Mouse (Mus musculus) E14TG2a.4 (cell line): ENCODE measurements around the gene Phactr2.
"Not testable (repeated sequence)": the region's sequence is repeated elsewhere in the genome, so short reads cannot be mapped to it uniquely, and the experiment has no call there.

Experiments
- H3K27me3 ChIP-seq: 2 replicates; pipeline ENCODE4 v1.6.1; 2014; ENCODE audit warnings: low read length, control low read depth; ENCODE audit not compliant: insufficient read depth
- H3K36me3 ChIP-seq: 2 replicates; pipeline ENCODE4 v1.6.1; 2014; ENCODE audit warnings: low read length, control low read depth; ENCODE audit not compliant: insufficient read depth
- H3K4me1 ChIP-seq: replicated peaks from 2 replicates; pipeline ENCODE4 v1.6.1; 2014; ENCODE audit warnings: low read depth, low read length, control low read depth
- H3K4me3 ChIP-seq: replicated peaks from 2 replicates; pipeline ENCODE4 v1.5.1; 2014; ENCODE audit warnings: mild to moderate bottlenecking, low read length
- H3K9me3 ChIP-seq: 2 replicates; pipeline ENCODE4 v1.6.1; 2014; ENCODE audit warnings: low read length, control low read depth
- CTCF ChIP-seq: conservative IDR thresholded peaks from 2 replicates; pipeline ENCODE4 v1.5.1; 2014; ENCODE audit warnings: low read length
- NANOG ChIP-seq: IDR thresholded peaks from 2 replicates; pipeline ENCODE4 v1.6.1; 2014; ENCODE audit warnings: borderline replicate concordance, low read length, mixed read lengths
- POU5F1 ChIP-seq: IDR thresholded peaks from 2 replicates; pipeline ENCODE4 v1.6.1; 2014; ENCODE audit warnings: low read length, borderline replicate concordance

Gene Phactr2

GRCm38 (mm10) chr10:13493978-13494686, 19.9 kb upstream of the Phactr2 start:
- no peak for TF ChIP-seq NANOG
- TF ChIP-seq CTCF, result no peak
- no peak for TF ChIP-seq POU5F1
- Histone ChIP-seq H3K9me3 (no peaks in the 10 kb centered on the region), H3K4me3 (no peak overlapping the region), H3K4me1 (no peaks in the 10 kb centered on the region), H3K36me3 (no peaks in the 10 kb centered on the region), H3K27me3 (peaks cover 4% of the 10 kb centered on the region; the same call in 1 of the 2 replicates)

- no peaks in the 10 kb centered on the region for H3K27me3 ChIP-seq
- H3K36me3 ChIP-seq, result no peaks in the 10 kb centered on the region
- no peak overlapping the region for H3K4me3 ChIP-seq
- TF ChIP-seq NANOG (no peak), CTCF (no peak)
- no peaks in the 10 kb centered on the region for H3K4me1 ChIP-seq
- no peaks in the 10 kb centered on the region for H3K9me3 ChIP-seq
Measured at GRCm38 (mm10) chr10:13489671-13490070, 15.5 kb upstream of the Phactr2 start.

- no peak overlapping the region for H3K4me3 ChIP-seq
- no peaks in the 10 kb centered on the region for H3K4me1 ChIP-seq
- TF ChIP-seq NANOG, result no peak
- no peak for TF ChIP-seq CTCF
- no peak for TF ChIP-seq POU5F1
- no peaks in the 10 kb centered on the region for H3K27me3 ChIP-seq
- H3K9me3 ChIP-seq, result peaks cover 4% of the 10 kb centered on the region
- no peaks in the 10 kb centered on the region for H3K36me3 ChIP-seq
Measured at GRCm38 (mm10) chr10:13485958-13486357, 11.7 kb upstream of the Phactr2 start.

- TF ChIP-seq NANOG (no peak), POU5F1 (no peak), CTCF (no peak)
- Histone ChIP-seq H3K4me3 (no peak overlapping the region), H3K27me3 (peaks cover 27% of the 10 kb centered on the region)
Measured at GRCm38 (mm10) chr10:13479341-13479740, 5.1 kb upstream of the Phactr2 start.

GRCm38 (mm10) chr10:13475121-13475520, 909 bp upstream of the Phactr2 start:
- TF ChIP-seq CTCF (no peak), NANOG (no peak), POU5F1 (no peak)
- H3K36me3 ChIP-seq, result no peaks in the 10 kb centered on the region
- H3K9me3 ChIP-seq, result no peaks in the 10 kb centered on the region
- H3K4me3 ChIP-seq, result peak overlapping the region; percentile 86; the same call in 1 of the 2 replicates
- peaks cover 59% of the 10 kb centered on the region for H3K27me3 ChIP-seq
- peaks cover 23% of the 10 kb centered on the region for H3K4me1 ChIP-seq

More at GRCm38 (mm10) chr10:13479341-13479740, 5.1 kb upstream of the Phactr2 start:
- peaks cover 14% of the 10 kb centered on the region for H3K4me1 ChIP-seq
- H3K9me3 ChIP-seq, result peaks cover 4% of the 10 kb centered on the region
- H3K36me3 ChIP-seq, result no peaks in the 10 kb centered on the region

- Histone ChIP-seq H3K4me1 (peaks cover 23% of the 10 kb centered on the region), H3K9me3 (no peaks in the 10 kb centered on the region), H3K27me3 (peaks cover 56% of the 10 kb centered on the region), H3K4me3 (peak overlapping the region; percentile 86), H3K36me3 (no peaks in the 10 kb centered on the region)
- TF ChIP-seq POU5F1 (no peak), NANOG (no peak), CTCF (no peak)
Measured at GRCm38 (mm10) chr10:13474568-13474955, 350 bp upstream of the Phactr2 start.

GRCm38 (mm10) chr10:13473287-13473832, 852 bp downstream of the Phactr2 start:
- Histone ChIP-seq H3K9me3 (no peaks in the 10 kb centered on the region), H3K4me1 (peaks cover 23% of the 10 kb centered on the region), H3K4me3 (peak overlapping the region; percentile 86), H3K36me3 (no peaks in the 10 kb centered on the region), H3K27me3 (peaks cover 56% of the 10 kb centered on the region)
- no peak for TF ChIP-seq POU5F1
- no peak for TF ChIP-seq NANOG
- TF ChIP-seq CTCF, result no peak

- Histone ChIP-seq H3K4me3 (no peak overlapping the region), H3K9me3 (no peaks in the 10 kb centered on the region)
- no peak for TF ChIP-seq POU5F1
- TF ChIP-seq CTCF, result no peak
- no peak for TF ChIP-seq NANOG
Measured at GRCm38 (mm10) chr10:13470236-13470635, 4.0 kb downstream of the Phactr2 start.

GRCm38 (mm10) chr10:13468025-13468529, 6.1 kb downstream of the Phactr2 start:
- H3K4me3 ChIP-seq, H3K9me3 ChIP-seq, H3K36me3 ChIP-seq, H3K4me1 ChIP-seq: not testable (repeated sequence)
- H3K27me3 ChIP-seq, result peaks cover 21% of the 10 kb centered on the region

More at GRCm38 (mm10) chr10:13470236-13470635, 4.0 kb downstream of the Phactr2 start:
- Histone ChIP-seq H3K36me3 (no peaks in the 10 kb centered on the region), H3K4me1 (peaks cover 21% of the 10 kb centered on the region), H3K27me3 (peaks cover 42% of the 10 kb centered on the region)
